30 mouse cellular contexts compared by ENCODE assay signal in genomic region chr6:146488749-146489148, GRCm38 (mm10). TPM values are rescaled to one million over a fixed set of nuclear protein-coding genes. Genes with fewer than 3 reads are reported as not detected.
DNase-seq lines count a peak whose midpoint lies in the region; ATAC-seq and TF ChIP-seq lines count a peak whose summit lies in the region.
"Had no signal": no experiment of that assay in that cellular context is flagged by ENCODE, and none has a peak within 500 bp of the region (broad histone marks: within the 10 kb centered on the region; RNA-seq: fewer than 3 reads in every experiment).

No protein-coding gene starts in this region.

- H3K27ac ChIP-seq in heart, postnatal 0 days (ENCODE audit: low read depth), result peak overlapping the region; percentile 44; the same call in 1 of the 2 replicates
- no peak overlapping the region for H3K27ac ChIP-seq in intestine, embryonic 16.5 days (ENCODE audit: low read length)
- H3K27ac ChIP-seq in stomach, embryonic 15.5 days, result no peak overlapping the region
- no peak overlapping the region for H3K27ac ChIP-seq in kidney, embryonic 15.5 days
- H3K27ac ChIP-seq: forebrain, embryonic 15.5 days; gastrocnemius, adult 2 months; hindbrain, embryonic 15.5 days; left cerebral cortex, adult 2 months; limb, embryonic 12.5 days; liver, embryonic 15.5 days; midbrain, embryonic 10.5 days; neural tube, embryonic 12.5 days had no signal

- H3K9me3 ChIP-seq in heart, postnatal 0 days (replicated peaks; ENCODE audit: control insufficient read depth, low read length), result no peaks in the 10 kb centered on the region
- no peaks in the 10 kb centered on the region for H3K9me3 ChIP-seq in megakaryocyte, embryonic 14.5 days
- no peaks in the 10 kb centered on the region for H3K9me3 ChIP-seq in intestine, embryonic 16.5 days (ENCODE audit: control insufficient read depth, low read length)
- no peaks in the 10 kb centered on the region for H3K9me3 ChIP-seq in stomach, embryonic 15.5 days
- no peaks in the 10 kb centered on the region for H3K9me3 ChIP-seq in kidney, embryonic 15.5 days (replicated peaks)
- H3K9me3 ChIP-seq: forebrain, embryonic 15.5 days; hindbrain, embryonic 15.5 days; limb, embryonic 12.5 days; liver, embryonic 15.5 days; midbrain, embryonic 10.5 days; neural tube, embryonic 12.5 days had no signal

- intact Hi-C loops in heart, postnatal 14 days (cut with DNase I), result no loop called here

- H3K36me3 ChIP-seq in heart, postnatal 0 days (replicated peaks; ENCODE audit: control insufficient read depth, insufficient read depth, low read length), result no peaks in the 10 kb centered on the region; the same call in 1 of the 2 replicates
- H3K36me3 ChIP-seq in megakaryocyte, embryonic 14.5 days (replicated peaks; ENCODE audit: low read length), result peaks cover 44% of the 10 kb centered on the region
- H3K36me3 ChIP-seq in intestine, embryonic 16.5 days (ENCODE audit: control insufficient read depth, insufficient read depth, low read length), result no peaks in the 10 kb centered on the region
- no peaks in the 10 kb centered on the region for H3K36me3 ChIP-seq in stomach, embryonic 15.5 days
- no peaks in the 10 kb centered on the region for H3K36me3 ChIP-seq in kidney, embryonic 15.5 days
- H3K36me3 ChIP-seq: forebrain, embryonic 15.5 days; hindbrain, embryonic 15.5 days; limb, embryonic 12.5 days; liver, embryonic 15.5 days; midbrain, embryonic 10.5 days; neural tube, embryonic 12.5 days had no signal

- H3K9ac ChIP-seq in heart, postnatal 0 days (replicated peaks; ENCODE audit: low read depth, low read length), result no peak overlapping the region
- no peak overlapping the region for H3K9ac ChIP-seq in intestine, embryonic 16.5 days (ENCODE audit: low read depth, low read length)
- no peak overlapping the region for H3K9ac ChIP-seq in stomach, embryonic 15.5 days
- H3K9ac ChIP-seq in kidney, embryonic 15.5 days, result no peak overlapping the region
- H3K9ac ChIP-seq: forebrain, embryonic 15.5 days; hindbrain, embryonic 15.5 days; limb, embryonic 12.5 days; liver, embryonic 15.5 days; neural tube, embryonic 12.5 days had no signal

- TF ChIP-seq CTCF in heart, postnatal 0 days (IDR thresholded peaks at IDR 0.05; ENCODE audit: low read depth), result no peak

- no peaks in the 10 kb centered on the region for H3K27me3 ChIP-seq in heart, postnatal 0 days (ENCODE audit: control insufficient read depth, insufficient read depth, low read length)
- no peaks in the 10 kb centered on the region for H3K27me3 ChIP-seq in megakaryocyte, embryonic 14.5 days (replicated peaks)
- H3K27me3 ChIP-seq in intestine, embryonic 16.5 days (replicated peaks; ENCODE audit: control insufficient read depth, insufficient read depth, low read length), result no peaks in the 10 kb centered on the region
- H3K27me3 ChIP-seq in stomach, embryonic 15.5 days (replicated peaks), result no peaks in the 10 kb centered on the region
- no peaks in the 10 kb centered on the region for H3K27me3 ChIP-seq in kidney, embryonic 15.5 days
- H3K27me3 ChIP-seq: CH12.LX; forebrain, embryonic 15.5 days; hindbrain, embryonic 15.5 days; limb, embryonic 12.5 days; neural tube, embryonic 12.5 days had no signal

- ATAC-seq in heart, postnatal 0 days (ENCODE audit: insufficient read depth, low read depth), result no peak
- ATAC-seq in megakaryocyte, adult 5-6 weeks (ENCODE audit: poor library complexity, severe bottlenecking), result no peak
- peak; percentile 74 for ATAC-seq in intestine, embryonic 16.5 days
- peak; percentile 83 for ATAC-seq in stomach, embryonic 15.5 days (ENCODE audit: insufficient read depth, low FRiP score, low read depth)
- no peak for ATAC-seq in kidney, embryonic 15.5 days (replicated peaks; ENCODE audit: low FRiP score)
- ATAC-seq: forebrain, embryonic 15.5 days had no signal

- WGBS in heart, postnatal 0 days, result 82% methylated on average over 3 of the region's 3 CpGs
- WGBS in intestine, embryonic 16.5 days, result 59% methylated on average over 3 of the region's 3 CpGs
- 68% methylated on average over 3 of the region's 3 CpGs for WGBS in stomach, embryonic 15.5 days
- WGBS in kidney, embryonic 15.5 days, result 77% methylated on average over 3 of the region's 3 CpGs

- H3K4me3 ChIP-seq in heart, postnatal 0 days (ENCODE audit: low read depth, low read length), result no peak overlapping the region
- peak overlapping the region; percentile 77 for H3K4me3 ChIP-seq in megakaryocyte, embryonic 14.5 days (replicated peaks)
- no peak overlapping the region for H3K4me3 ChIP-seq in intestine, embryonic 16.5 days (ENCODE audit: low read length)
- no peak overlapping the region for H3K4me3 ChIP-seq in stomach, embryonic 15.5 days (replicated peaks)
- no peak overlapping the region for H3K4me3 ChIP-seq in kidney, embryonic 15.5 days (replicated peaks)
- H3K4me3 ChIP-seq: forebrain, embryonic 15.5 days; gastrocnemius, adult 2 months; hindbrain, embryonic 15.5 days; left cerebral cortex, adult 2 months; limb, embryonic 12.5 days; liver, embryonic 15.5 days; midbrain, embryonic 10.5 days; myocyte; neural tube, embryonic 12.5 days had no signal

- DNase-seq in heart, postnatal 0 days (ENCODE audit: low spot score), result no peak
- no peak for DNase-seq in heart, postnatal 14 days
- DNase-seq in adrenal gland, adult (ENCODE audit: inconsistent age in 2 of 2, low spot score in 1 of 2), result no peak
- DNase-seq: adrenal gland, postnatal 10 days; cerebellum, adult 11 months; cerebellum, adult 9-10 months; cerebellum, postnatal 36 days; gastrocnemius, adult 2 months; gastrocnemius, postnatal 36 days; heart, adult 18-20 months; kidney, adult 11 months; kidney, postnatal 25 days; lung, postnatal 36 days; right cerebral cortex, adult 18-20 months; right cerebral cortex, postnatal 4 days had no signal

- no peak for TF ChIP-seq EP300 in heart, postnatal 0 days (IDR thresholded peaks at IDR 0.05; ENCODE audit: low read depth)

- H3K4me2 ChIP-seq in heart, postnatal 0 days (ENCODE audit: low read depth, low read length), result no peak overlapping the region
- H3K4me2 ChIP-seq in intestine, embryonic 16.5 days (ENCODE audit: low read depth, low read length), result no peak overlapping the region
- H3K4me2 ChIP-seq in stomach, embryonic 15.5 days, result no peak overlapping the region
- no peak overlapping the region for H3K4me2 ChIP-seq in kidney, embryonic 15.5 days
- H3K4me2 ChIP-seq: forebrain, embryonic 15.5 days; heart, embryonic 11.5 days; hindbrain, embryonic 15.5 days; limb, embryonic 12.5 days; liver, embryonic 15.5 days; neural tube, embryonic 12.5 days had no signal

- peaks cover 19% of the 10 kb centered on the region; the same call in 1 of the 2 replicates for H3K4me1 ChIP-seq in heart, postnatal 0 days (ENCODE audit: control insufficient read depth, insufficient read depth)
- H3K4me1 ChIP-seq in megakaryocyte, embryonic 14.5 days, result peaks cover 89% of the 10 kb centered on the region
- H3K4me1 ChIP-seq in intestine, embryonic 16.5 days (ENCODE audit: control insufficient read depth, insufficient read depth, low read length), result no peaks in the 10 kb centered on the region
- peaks cover 4% of the 10 kb centered on the region; the same call in 1 of the 2 replicates for H3K4me1 ChIP-seq in stomach, embryonic 15.5 days
- peaks cover 4% of the 10 kb centered on the region; the same call in 1 of the 2 replicates for H3K4me1 ChIP-seq in kidney, embryonic 15.5 days
- H3K4me1 ChIP-seq: forebrain, embryonic 15.5 days; hindbrain, embryonic 15.5 days; midbrain, embryonic 10.5 days; neural tube, embryonic 12.5 days had no signal

RNA-seq across cellular contexts. Expression of gene Itpr2, which starts 13.3 kb away (rescaled TPM):
- total RNA-seq in heart, postnatal 0 days (2014; rRNA removed; ENCODE audit: low replicate concordance), result 51.4 and 59.5 TPM in 2 replicates
- 24.2 and 26.5 TPM in 2 replicates for polyA plus RNA-seq in heart, postnatal 0 days (2015; fragmentation: Nextera tagmentation; extraction: Ambion mirVana)
- total RNA-seq in heart, postnatal 14 days (2021), result 10 to 100 TPM; 30.1 to 34.3 TPM
- polyA plus RNA-seq in megakaryocyte, embryonic 14.5 days (2012; ENCODE audit: insufficient read depth, low replicate concordance), result 1.5 TPM in 1 of 2 replicates, not detected in the other
- 15.3 and 17.3 TPM in 2 replicates for total RNA-seq in megakaryocyte, adult 5-6 weeks (2015)
- 22.8 and 26.9 TPM in 2 replicates for total RNA-seq in megakaryocyte, adult 5-6 weeks (2017)
- polyA plus RNA-seq in intestine, embryonic 16.5 days (2015; fragmentation: Nextera tagmentation; extraction: Ambion mirVana), result 7.5 and 8.5 TPM in 2 replicates
- 12.2 and 15.8 TPM in 2 replicates for polyA plus RNA-seq in stomach, embryonic 15.5 days (2015; fragmentation: Nextera tagmentation; extraction: Ambion mirVana)
- polyA plus RNA-seq in kidney, embryonic 15.5 days (2015; fragmentation: Nextera tagmentation; extraction: Ambion mirVana), result 11.6 and 15.0 TPM in 2 replicates

Comparison
In these comparisons a context has a peak if more than half of its experiments do, and no peak if none do; other contexts are left out.
1. ATAC-seq: peak in intestine, embryonic 16.5 days (single experiment) and stomach, embryonic 15.5 days (single experiment); none in heart, postnatal 0 days (single experiment), megakaryocyte, adult 5-6 weeks (single experiment) and kidney, embryonic 15.5 days (single experiment).